Mouse (Mus musculus) ES-Bruce4 (cell line): ENCODE data around the gene Kif13a.
A peak's percentile ranks its signal among the peaks of the same experiment; 100 is the strongest.

Experiments used
- CTCF ChIP-seq: IDR thresholded peaks from one replicate; pipeline ENCODE4 v1.8.1; 2011; ENCODE audit warnings: low read depth, low read length
- EP300 ChIP-seq: IDR thresholded peaks from 2 replicates; pipeline ENCODE4 v1.6.1; 2011; ENCODE audit warnings: low read depth, low read length; ENCODE audit not compliant: insufficient read depth
- POLR2A ChIP-seq: IDR thresholded peaks from one replicate; pipeline ENCODE4 v1.8.1; 2011; ENCODE audit warnings: low read length; ENCODE audit not compliant: insufficient read depth

DNA sequence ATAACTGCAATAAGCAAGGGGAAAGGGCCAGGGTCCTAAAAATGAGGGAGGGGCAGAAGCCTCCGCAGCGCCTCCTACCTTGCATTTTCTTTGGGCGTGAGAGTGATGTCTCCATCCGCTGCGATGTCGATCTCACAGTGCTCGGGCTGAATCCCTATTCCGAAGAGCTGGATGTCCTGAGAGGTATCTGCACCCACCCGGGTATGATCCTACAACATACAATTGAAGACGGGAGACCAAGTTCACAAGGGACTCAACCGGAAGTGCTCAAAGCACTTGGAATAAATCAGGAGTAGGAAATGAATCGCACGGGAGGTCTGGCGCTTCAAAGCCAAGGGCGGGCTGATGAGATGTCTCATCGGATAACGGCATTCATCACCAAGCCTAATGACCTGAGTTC is 119.1 kb downstream of the Kif13a start:
- TF ChIP-seq CTCF (peak; percentile 32), POLR2A (no peak), EP300 (no peak)
